Mouse (Mus musculus) frontal cortex, postnatal 25 days (tissue): ENCODE measurements around the gene Tbx2.

Experiments
- DNase-seq, 2 experiments: peaks; one replicate each; pipeline ENCODE4 v3.0.0; 2022; ENCODE audit warnings: low spot score in 2 of 2

Tbx2 gene

GRCm38 (mm10) chr11:85840031-85840802 is 7.9 kb downstream of the Tbx2 start:
- no peak for DNase-seq

GRCm38 (mm10) chr11:85840803-85841145 is 8.4 kb downstream of the Tbx2 start:
- DNase-seq: no peak

GRCm38 (mm10) chr11:85841211-85841681 is 8.9 kb downstream of the Tbx2 start:
- no peak for DNase-seq

- no peak for DNase-seq
Observed at GRCm38 (mm10) chr11:85841980-85842379, 9.6 kb downstream of the Tbx2 start.

- DNase-seq: no peak
Observed at GRCm38 (mm10) chr11:85842596-85843346, 10.4 kb downstream of the Tbx2 start.

GRCm38 (mm10) chr11:85843347-85843692 is 11.0 kb downstream of the Tbx2 start:
- no peak for DNase-seq

GRCm38 (mm10) chr11:85844144-85844965 is 12.0 kb downstream of the Tbx2 start:
- DNase-seq: peak; percentile 64

GRCm38 (mm10) chr11:85844971-85845370 is 12.6 kb downstream of the Tbx2 start:
- DNase-seq: no peak

GRCm38 (mm10) chr11:85845921-85846320 is 13.6 kb downstream of the Tbx2 start:
- no peak for DNase-seq

GRCm38 (mm10) chr11:85846509-85846908 is 14.2 kb downstream of the Tbx2 start:
- DNase-seq: no peak

GRCm38 (mm10) chr11:85849037-85849436 is 16.7 kb downstream of the Tbx2 start:
- DNase-seq: no peak

- no peak for DNase-seq
Observed at GRCm38 (mm10) chr11:85850233-85850632, 17.9 kb downstream of the Tbx2 start, which contains the start of gene Gm11444. Gm11444 (minus strand) TSS chr11:85850333.

- no peak for DNase-seq
Observed at GRCm38 (mm10) chr11:85850758-85851157, 18.4 kb downstream of the Tbx2 start.

- DNase-seq: no peak
Observed at GRCm38 (mm10) chr11:85857997-85858698, 25.8 kb downstream of the Tbx2 start.

GRCm38 (mm10) chr11:85864363-85864762 is 32.0 kb downstream of the Tbx2 start:
- DNase-seq: no peak

- no peak for DNase-seq
Observed at GRCm38 (mm10) chr11:85876059-85876788, 43.9 kb downstream of the Tbx2 start.

- DNase-seq: no peak
Observed at GRCm38 (mm10) chr11:85884498-85884897, 52.1 kb downstream of the Tbx2 start.

GRCm38 (mm10) chr11:85885665-85886428 is 53.5 kb downstream of the Tbx2 start, which contains the start of gene Tbx4:
Tbx4 (plus strand) TSS chr11:85886422.
- no peak for DNase-seq

GRCm38 (mm10) chr11:85886429-85886785 is 54.1 kb downstream of the Tbx2 start:
- DNase-seq: no peak

GRCm38 (mm10) chr11:85887273-85887672 is 54.9 kb downstream of the Tbx2 start:
- DNase-seq: no peak
